Mouse (Mus musculus): ENCODE results near the gene Lgsn.

Lgsn gene

DNA sequence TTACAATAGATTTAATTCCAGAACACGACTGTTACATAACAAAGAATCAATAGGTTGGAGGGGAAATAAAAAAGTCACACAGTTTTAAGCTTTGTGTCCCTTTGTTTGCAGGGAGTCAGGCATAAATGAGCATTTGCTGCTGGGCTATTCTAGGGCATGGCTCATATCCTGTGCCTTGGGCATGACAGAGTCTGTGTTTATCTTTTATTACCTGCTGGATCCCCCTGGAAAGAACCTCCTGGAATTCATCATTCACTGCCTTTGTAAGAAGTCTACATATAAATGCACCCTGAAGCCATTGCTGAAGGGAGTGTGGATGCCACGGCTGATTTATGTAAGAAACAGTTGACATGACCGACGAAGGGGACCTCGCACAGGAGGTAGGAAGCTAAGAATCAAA is at the start of gene Lgsn:
Gene Lgsn (plus strand): TSS at position 301 of the 400 bp plus-strand sequence.
- DNase-seq: no peak

DNA sequence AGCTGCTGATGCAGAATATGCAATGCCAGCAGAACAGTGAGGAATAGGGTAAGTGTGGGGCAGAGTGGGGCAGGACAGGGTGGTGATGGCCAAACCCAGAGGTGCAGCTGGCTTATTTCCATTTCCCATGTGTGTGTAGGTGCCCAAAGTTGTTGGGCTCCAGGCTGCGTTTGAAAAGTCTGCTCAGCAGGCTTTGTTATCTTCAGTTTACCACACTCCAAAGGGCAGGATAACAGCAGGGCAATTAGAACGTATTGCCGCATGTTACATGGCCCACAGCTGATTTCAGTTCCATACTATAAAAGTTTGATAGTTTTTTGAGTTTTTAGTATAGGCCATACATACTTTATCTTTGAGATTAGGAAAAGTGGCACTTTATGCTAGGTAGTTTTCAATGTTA is 37.8 kb upstream of the Lgsn start:
- no peak for DNase-seq

DNA sequence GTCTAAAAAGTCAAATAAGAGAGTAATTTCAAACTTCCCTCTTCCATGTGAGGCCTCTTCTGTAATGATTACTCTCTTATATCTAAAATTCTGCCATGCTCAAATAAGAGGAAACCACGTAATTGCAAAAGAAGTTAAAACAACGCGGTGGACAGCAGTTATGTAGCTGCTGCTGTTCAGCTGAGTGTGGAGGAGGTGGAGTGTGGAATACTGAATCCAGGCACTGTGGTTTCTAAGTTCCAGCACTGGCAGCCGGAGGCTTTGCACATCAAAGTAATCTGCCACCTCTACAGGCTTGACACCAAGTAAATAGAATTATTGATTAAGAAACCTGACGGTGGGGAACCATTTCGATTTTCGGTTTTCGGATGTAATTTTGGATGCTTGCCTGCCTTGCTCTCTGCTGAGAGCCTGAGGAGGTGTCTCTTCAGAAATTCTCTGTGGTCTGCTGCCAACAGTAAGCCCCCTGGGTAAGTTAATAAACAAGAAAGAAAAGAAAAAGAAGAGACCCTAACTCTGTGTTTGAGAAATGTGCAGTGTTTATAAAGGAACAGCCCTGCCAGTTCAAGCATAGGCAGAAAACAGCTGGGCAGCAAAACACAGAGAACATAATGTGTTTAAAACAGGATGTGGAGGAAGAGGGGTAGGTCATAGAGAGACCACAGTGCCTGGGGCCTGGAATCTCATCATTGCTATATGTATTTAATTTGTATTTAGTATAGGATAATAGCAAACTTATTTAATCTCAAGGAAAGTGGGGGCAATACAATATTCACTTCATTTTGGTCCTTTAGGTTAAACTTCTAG is 33.7 kb upstream of the Lgsn start:
- DNase-seq: no peak

DNA sequence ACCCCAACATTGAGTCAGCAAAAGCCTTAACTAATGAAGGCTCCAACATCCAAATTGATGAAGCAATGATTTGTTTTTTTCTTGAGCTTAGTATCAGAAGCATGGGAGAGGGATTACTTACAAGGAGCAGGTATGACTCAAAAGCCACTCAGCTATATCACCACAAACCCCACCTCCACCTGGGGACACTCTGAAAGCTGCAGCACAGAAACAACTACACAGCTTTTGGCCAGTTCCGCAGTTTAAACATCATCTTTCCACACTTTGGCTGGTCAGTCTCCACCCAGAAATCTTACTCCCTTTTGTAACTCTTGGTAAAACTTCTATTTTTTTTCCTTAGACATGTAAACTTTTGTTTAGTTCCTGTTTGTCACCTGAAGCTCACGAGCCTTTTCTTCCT is 32.6 kb upstream of the Lgsn start:
- no peak for DNase-seq

DNA sequence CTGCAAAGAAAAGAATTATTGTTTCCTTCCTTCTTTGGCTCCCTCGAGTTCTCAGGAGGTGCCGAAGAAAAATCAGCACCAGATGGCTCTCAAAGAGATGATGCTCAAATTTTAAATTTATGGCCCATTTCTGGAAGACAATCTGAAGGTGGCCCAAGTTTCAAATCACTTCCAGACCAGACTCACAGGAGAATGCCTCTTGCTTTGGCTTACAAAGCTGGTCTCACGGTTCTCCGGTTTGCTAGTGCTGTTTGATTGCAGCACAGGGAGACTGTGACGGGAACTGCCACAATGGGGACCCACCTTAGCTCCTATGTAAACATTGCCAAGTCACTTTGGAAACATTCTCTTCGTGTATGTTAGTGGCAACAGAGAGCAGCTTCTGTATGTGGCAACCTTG is 26.5 kb upstream of the Lgsn start:
- peak in 1 of 2 experiments; percentile 11 for DNase-seq

DNA sequence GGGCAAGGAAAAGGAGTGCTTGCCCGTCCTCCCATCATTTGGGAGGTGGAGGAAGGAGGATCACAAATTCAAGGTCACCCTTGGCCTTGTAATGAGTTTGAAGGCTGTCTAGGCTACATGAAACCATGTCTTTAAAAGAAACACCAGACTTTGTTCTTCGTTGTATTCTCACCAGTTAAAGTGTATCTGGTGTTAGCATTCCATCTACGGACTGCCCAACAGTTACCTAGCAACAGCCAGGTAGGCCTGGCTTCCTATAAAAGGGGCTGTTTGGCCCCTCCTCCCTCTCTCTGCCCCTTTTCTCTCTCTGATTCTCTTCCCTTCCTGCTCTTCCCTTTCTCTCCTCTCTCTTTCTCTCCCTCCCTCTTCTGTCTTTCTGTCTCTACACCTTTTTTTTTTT is 25.7 kb upstream of the Lgsn start:
- no peak for DNase-seq

DNA sequence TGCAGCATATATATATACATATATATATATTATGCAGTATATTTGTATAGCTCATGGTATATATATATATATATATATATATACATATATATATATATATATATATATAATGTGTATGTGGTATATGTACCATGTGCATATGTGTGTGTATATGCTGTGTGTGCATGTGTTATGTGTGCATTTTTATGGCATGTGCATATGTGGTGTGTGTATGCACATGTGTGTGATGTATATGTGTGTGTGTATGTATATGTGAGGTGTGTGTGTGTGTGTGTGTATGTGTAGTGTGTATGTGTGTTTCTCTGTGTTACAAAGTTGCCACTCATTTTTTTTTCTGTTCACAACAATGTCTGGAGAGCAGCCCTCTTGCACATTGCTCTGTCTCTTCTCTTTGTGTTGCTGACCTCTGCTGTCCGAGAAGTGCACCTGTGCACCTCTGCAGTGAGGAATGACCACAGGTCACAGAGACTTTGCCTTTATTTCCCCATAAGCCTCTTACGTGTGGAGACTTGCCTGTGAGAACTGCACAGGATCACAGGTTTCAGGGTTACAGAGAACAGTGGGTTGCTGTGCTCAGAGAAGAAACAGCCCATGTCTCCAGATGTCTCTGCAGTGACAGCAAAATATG is 23.3 kb upstream of the Lgsn start:
- peak; percentile 8 to 17 for DNase-seq

DNA sequence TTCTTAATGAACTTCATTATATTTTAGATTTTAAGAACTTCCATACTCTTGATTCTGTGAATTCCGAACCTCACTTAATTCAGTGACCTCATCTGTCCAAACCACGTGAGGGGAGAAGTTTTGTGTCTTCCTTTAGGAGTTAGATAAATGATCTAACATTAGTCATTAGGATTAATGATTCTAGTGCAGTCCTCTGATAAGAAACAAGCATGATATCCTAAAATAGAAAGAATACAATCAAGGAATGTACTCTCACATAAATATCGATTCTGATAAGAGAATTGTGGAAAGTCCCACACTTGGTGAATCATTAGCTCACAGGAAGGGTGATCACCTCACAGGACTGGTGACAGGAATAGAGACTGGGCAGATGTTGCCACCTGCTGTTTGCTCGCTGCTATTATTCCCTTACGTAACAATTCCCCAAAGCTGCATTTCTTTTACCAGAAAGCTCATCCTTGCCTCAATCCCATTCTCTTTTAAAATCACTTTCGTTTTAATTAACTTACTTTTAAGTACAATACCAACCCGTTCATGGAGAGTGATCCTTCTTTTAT is 22.3 kb upstream of the Lgsn start:
- peak; percentile 64 to 74 for DNase-seq

DNA sequence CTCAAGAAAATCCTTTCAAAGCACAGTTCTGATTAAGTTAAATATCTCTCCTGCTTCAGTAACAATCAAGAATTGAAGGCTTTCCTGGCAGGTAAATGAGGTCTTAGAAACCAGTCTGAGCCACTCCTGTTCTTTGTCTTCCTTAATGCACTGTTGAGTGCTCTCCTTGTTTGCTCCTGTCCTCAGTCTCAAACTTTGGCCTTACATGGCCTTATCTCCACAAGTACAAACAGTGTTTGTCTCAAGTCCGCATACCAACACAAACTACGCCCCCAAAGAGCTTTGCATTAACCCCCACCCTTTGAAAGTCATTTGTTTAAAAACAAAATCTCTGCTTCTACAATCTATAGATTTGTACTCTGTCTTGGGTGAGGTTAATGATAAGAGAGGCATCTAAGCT is 20.0 kb upstream of the Lgsn start:
- DNase-seq: no peak

DNA sequence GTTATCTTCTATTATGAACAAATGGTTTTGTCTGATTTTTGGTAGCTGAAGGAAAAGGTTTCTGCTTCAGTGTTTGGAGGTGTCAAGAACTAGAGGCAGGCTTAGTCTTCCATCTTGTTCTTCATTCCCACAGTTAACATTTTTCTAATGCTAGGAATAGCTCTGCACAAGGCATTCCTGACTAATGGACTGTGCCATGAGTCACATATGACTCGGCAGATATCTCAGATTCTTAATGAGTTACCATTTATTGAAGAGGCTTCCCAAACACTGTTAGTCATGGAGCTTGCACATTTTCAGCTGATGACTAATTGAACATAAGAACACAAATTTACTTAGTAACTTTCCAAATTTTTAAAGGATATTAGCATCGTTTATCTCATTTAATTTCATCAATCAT is 19.3 kb upstream of the Lgsn start:
- DNase-seq: no peak

DNA sequence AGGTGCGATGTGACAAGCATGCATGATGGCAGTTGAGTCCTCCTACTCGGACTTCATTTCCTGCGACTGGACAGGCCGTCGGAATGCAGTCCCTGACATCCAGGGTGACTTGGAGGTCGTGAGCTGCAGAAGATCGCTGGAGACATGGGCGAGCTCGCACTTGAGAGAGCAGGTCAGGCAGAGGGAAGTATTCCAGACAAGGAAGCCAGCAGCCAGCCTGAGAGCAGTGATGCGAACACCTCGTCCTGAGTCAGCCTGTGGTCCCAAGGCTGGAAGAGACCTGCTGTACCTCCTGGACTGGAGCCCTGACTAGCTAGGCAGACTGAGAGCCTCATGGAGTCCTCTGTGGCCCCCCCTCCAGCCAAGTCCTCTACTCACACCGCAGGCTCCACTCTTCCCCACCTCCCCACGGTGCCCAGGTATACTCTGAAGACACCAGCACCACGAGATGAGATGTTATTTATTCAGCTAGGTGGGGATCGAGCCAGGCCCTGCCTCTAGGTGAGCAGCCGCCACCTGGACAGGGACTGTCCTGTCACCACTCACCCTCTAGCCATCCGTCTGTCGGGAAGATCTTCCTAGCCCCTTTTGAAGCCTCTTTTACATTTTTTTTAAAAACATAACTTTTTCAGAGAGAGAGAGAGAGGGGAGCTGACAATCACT is 11.5 kb upstream of the Lgsn start:
- no peak for DNase-seq

DNA sequence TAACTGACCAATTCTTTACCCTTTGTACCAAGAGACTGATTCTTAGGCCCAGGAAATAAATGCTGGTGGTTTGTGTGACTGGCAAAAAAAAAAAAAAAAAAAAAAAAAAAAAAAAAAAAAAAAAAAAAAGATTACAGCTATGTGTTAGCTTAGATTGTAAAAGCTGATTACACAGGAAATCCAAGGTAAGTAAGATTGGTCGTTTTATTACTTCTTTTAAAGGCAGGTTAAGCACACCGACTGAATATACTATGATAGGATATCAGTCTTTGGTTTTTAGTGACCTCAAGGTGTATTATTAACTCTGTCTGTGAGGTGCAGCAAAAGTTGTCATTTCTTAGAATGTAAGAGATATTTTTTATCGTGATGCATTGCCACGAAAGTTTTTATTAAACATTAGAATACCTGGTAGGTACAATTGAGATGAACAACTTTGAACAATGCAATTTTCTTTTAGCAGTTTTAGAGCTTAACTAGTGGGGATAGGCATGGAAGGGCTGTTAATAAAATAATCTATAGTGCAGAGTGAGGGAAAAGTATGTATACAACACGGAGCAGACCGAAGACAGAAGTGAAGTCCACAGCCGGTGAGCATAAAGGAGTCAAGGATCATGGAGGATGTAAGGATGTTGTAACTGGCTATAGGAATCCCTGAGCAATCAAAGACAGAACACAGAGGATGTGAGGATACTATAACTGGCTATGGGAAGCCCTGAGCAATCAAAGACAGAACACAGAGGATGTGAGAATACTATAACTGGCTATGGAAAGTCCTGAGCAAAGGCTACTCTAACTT is 10.7 kb upstream of the Lgsn start:
- no peak for DNase-seq

DNA sequence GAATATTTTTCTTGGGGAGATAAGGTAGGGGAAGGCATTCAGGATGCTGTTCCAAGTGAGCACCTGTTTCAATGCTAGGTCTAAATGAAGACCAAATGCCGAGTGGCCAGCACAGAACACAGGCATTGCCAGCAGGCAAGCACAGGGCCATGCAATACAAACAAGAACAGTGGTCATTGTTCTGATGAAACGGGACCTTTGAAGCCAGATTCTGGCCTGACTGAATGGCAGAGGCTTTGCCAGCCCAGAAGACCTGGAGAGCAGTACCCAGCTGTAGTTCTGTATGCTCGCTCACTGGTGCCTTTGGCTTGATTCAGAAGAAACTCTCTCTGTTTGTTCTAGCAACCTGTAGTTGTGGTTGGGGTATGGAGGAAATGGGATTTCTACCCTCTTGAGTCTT is 800 bp upstream of the Lgsn start:
- DNase-seq: no peak

DNA sequence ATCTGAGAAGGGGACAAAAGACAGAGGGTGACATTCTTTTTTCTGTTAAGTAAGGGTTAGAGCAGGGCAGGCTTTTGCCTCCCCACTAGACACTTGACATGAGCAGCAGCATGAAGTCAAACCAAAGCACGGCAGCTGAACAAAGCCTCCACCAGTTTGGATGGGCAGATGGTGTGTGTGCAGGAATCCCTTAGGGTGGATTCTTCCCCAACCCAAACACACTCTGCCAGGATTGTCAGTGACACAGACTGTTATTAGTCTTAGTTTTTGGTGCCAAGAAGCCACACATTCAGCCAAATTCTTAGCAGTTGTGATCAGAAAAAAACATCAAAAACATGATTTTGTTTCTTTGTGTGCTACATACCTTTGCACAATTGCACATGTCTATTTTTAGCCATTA is 2.1 kb downstream of the Lgsn start:
- DNase-seq: no peak

DNA sequence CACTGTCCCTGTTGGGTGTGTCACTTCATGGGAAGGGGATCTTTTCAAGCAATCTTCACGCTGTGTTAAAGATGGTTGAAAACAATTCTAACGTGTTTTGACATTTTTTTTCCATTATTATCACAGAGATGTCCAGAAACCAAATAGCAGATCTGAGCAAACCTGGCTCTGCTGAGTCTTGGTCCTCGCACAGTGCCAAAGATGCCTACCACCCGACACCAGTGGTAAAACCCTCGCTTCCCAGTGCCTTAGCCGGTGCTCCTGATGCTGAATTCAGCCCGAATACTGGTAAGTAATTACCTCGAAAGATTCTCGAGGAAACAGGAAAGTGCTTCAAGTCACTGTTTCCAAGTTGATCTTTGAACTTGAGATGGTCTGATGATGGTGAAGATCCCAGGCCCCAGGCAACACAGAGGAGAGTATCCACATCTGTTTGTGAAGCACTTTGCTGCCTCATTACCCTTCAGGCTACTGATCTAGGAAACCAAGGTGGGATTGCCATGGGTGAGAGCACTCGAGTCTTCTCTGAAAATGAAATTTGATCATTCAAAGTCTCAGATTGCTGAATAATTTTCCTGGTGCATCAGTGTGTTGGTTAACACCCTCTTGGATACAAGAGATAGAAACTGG is 14.2 kb downstream of the Lgsn start:
- no peak for DNase-seq

DNA sequence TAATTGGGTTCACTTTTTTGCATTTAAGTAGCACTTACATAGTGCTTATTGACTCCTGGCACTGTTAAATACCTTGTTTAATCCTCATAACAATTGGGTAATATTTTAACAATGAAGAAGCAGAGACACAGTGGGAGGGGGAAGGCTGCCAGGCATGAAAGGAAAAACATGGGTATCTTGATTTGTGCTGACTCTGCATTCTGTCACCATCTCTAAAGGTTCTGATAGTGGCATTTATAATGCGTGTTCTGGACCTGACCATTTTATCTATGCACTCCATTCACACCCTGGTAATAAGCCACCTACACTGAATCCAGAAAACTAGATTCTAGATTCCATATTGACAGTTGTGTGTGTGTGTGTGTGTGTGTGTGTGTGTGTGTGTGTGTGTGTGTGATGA is 19.4 kb downstream of the Lgsn start:
- no peak for DNase-seq

DNA sequence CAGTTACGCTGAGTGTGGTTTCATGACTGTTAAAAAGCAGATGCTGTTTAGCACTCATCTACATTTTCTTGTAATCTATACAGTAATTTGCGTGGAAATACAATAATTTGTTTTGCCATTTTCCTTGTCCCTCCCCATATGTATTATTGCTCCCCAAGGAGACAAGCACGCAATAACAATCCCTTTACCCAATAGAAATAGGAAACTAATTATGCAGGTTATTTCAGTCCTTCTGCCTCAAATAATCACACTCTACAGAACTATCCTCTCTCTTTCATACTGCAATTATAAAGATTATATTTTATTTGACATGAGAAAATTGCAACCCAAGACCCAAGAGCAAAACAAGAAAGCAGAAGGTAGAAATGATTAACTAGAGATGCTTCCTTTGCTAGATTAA is 20.8 kb downstream of the Lgsn start:
- DNase-seq: no peak

DNA sequence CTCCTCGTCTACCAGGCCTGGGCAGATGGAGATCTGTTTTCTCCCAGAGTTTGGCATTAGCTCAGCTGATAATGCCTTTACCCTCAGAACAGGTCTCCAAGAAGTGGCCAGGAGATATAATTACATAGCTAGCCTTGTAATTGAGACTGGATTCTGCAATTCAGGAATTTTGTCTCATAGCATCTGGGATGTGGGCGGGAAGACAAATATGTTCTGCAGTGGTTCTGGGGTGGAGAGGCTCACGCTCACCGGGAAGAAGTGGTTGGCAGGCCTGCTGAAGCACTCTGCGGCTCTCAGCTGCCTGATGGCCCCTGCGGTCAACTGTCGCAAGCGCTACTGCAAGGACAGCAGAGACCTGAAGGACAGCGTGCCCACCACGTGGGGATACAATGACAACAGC is 27.6 kb downstream of the Lgsn start:
- DNase-seq: no peak

DNA sequence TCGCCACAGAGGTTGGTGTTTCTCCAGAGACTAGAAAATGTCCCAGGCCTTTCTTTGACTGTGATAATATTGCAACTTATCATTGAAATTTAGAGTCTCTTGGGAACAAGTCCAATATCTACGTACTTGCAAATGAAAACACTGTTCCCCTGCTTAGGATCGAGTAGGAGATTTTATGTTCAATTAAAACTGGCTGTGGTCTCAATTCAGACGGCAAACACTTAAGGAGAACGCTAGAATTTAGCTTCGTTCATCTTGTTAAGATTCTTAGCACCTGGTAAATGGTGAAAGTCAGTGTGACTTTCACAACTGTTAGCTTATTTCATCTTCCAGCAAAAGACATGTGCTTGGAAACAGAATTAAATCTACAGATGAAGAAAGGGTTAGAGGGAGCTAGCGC is 29.1 kb downstream of the Lgsn start:
- DNase-seq: no peak

DNA sequence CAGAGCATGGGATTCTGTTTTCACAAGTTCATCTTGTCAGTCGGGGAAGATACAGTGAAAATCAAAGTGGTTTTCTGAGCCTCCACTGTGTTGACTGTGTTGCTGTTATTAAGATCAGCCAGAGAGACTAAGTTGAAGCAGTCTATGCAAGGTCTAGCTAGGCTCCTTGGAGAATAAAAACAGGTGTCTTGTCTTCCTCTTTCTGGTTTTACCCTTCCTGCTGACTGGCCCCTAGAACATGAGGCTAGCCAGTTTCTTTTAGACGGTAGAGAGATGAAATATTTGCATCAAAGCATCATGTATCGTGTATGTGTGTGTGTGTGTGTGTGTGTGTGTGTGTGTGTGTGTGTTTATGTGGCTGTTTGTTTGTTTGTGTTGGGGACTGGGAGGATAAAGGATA is 29.6 kb downstream of the Lgsn start:
- DNase-seq: no peak

DNA sequence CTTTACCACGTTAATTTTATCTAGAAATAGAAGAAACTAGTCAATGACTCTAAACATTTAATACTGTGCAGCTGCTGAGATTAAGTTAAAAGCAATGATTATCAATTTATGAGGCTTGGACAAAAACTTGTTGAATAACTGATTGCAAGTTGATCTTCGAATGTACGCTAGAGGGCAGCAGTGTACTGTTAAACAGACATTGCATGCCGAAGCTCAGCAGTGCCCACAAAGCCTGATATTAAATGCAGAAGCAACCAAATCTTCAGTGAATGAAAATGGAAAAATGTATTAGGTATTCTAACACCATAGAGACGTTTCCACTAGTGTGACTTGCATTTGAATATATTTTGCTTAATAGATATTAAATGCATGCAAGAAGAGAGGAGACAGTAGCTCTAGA is 33.9 kb downstream of the Lgsn start:
- DNase-seq: peak; percentile 51 to 60

DNA sequence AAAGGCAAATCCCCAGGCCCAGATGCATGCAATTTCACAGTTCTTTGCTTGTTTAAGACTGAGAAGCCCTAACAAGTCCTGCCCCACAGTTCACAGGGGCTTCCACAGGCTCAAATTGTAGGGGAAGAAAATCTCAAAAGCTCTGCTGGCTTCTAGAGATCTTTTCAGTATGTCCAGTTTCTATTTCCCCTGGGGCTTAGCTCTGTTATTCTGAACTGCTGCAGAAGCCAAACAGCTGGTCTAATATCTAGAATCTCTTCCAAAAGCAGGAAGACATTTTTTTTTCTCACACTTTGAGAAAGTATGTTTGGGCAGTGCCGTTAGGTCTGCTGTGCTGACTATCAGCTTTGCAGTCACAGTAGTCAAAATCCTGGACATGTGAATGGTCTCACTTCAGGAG is 38.6 kb downstream of the Lgsn start:
- DNase-seq: peak in 1 of 2 experiments; percentile 4
